Mouse (Mus musculus) forebrain, embryonic 13.5 days (tissue): Measurements from ENCODE around the gene Tbc1d4. TPM values are rescaled to one million over a fixed set of nuclear protein-coding genes. Genes with fewer than 3 reads are reported as not detected.

Experiments used
- ATAC-seq: fragments of 200-750 bp; cut with Nextera tagmentation; 2 replicates; pipeline ENCODE4 v1.8.0; 2017
- H3K27ac ChIP-seq: fragments of 300-500 bp; sonication (generic); 2 replicates; pipeline ENCODE4 v1.5.1; 2015; ENCODE audit warnings: inconsistent platforms, mild to moderate bottlenecking, moderate library complexity
- H3K27me3 ChIP-seq: fragments of 300-500 bp; sonication (generic); 2 replicates; pipeline ENCODE4 v1.6.1; 2015; ENCODE audit warnings: mild to moderate bottlenecking, inconsistent platforms
- H3K36me3 ChIP-seq: fragments of 300-500 bp; sonication (generic); 2 replicates; pipeline ENCODE4 v1.6.1; 2015; ENCODE audit warnings: mild to moderate bottlenecking, inconsistent platforms; ENCODE audit not compliant: poor library complexity, severe bottlenecking
- H3K4me1 ChIP-seq: fragments of 300-500 bp; sonication (generic); 2 replicates; pipeline ENCODE4 v1.6.1; 2015; ENCODE audit warnings: inconsistent platforms
- H3K4me2 ChIP-seq: fragments of 300-500 bp; sonication (generic); 2 replicates; pipeline ENCODE4 v1.6.1; 2015; ENCODE audit warnings: inconsistent platforms, mild to moderate bottlenecking, moderate library complexity
- H3K4me3 ChIP-seq: fragments of 300-500 bp; sonication (generic); 2 replicates; pipeline ENCODE4 v1.5.1; 2015; ENCODE audit warnings: mild to moderate bottlenecking, inconsistent platforms
- H3K9ac ChIP-seq: fragments of 300-500 bp; sonication (generic); 2 replicates; pipeline ENCODE4 v1.6.1; 2015; ENCODE audit warnings: mild to moderate bottlenecking, inconsistent platforms
- H3K9me3 ChIP-seq: fragments of 300-500 bp; sonication (generic); replicated peaks from 2 replicates; pipeline ENCODE4 v1.6.1; 2016; ENCODE audit warnings: inconsistent platforms
- whole genome bisulfite sequencing: fragments of 180-500 bp; shearing (Covaris S2); methylation state at CpG from one replicate; pipeline ENCODE4 v1.1.7; 2015; 5-methylcytosine and 5-hydroxymethylcytosine counted together
- polyA plus RNA-seq: library from polyadenylated mRNA; unstranded; fragments of >200 nt; fragmentation: Nextera tagmentation; extraction: Ambion mirVana; gene quantifications from 2 replicates; pipeline ENCODE4 v1.2.1, GENCODE M21; 2015

The Tbc1d4 gene
- polyA plus RNA-seq, 1 experiment from 2014 or later = 7.3 TPM

DNA sequence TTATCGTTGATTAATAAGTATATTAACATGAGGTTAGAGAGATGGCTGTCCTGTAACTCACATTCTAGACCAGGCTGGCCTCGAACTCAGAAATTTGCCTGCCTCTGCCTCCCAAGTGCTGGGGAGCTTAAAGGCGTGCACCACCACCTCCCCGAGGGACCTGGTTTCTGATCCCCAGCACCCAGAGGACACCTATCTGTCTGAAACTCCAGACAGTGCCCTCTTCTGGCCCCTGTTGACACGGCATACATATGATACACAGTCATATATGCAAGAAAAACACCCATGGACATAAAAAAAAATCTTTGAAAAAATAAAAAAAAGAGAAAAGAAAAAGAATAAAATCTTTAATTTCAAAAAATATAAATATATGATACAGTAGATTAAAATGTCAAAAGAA lies 8.7 kb upstream of the Tbc1d4 start:
- no peaks in the 10 kb centered on the region for H3K27me3 ChIP-seq
- no peak overlapping the region for H3K9ac ChIP-seq
- no peaks in the 10 kb centered on the region for H3K36me3 ChIP-seq
- no peaks in the 10 kb centered on the region for H3K9me3 ChIP-seq
- no peak for ATAC-seq
- H3K4me3 ChIP-seq = no peak overlapping the region
- no peak overlapping the region for H3K27ac ChIP-seq
- no peak overlapping the region for H3K4me2 ChIP-seq
- WGBS = 88% methylated on average over 5 of the region's 5 CpGs
- H3K4me1 ChIP-seq = no peaks in the 10 kb centered on the region

DNA sequence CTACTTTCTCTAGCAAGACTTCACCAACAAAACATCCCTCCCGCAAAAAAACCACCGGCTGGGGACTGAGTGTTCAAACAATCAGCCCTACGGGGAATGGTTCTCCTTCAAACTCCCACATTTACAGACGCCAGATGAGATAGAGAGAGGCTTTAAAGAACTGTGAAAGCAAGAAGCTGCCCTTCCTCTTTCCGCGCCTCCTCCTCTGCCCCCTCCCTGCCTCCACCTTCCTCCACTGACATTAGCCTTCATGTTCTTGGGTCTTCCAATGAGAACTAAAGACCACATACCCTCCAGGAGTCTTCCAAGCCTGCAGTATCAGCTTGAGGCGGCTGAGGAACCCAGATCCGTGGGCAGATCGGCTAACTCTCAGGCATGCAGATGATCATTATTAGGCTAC lies 7.2 kb upstream of the Tbc1d4 start:
- Histone ChIP-seq H3K9ac (no peak overlapping the region), H3K4me1 (no peaks in the 10 kb centered on the region), H3K9me3 (no peaks in the 10 kb centered on the region), H3K27ac (no peak overlapping the region), H3K4me2 (no peak overlapping the region), H3K4me3 (no peak overlapping the region), H3K27me3 (no peaks in the 10 kb centered on the region), H3K36me3 (no peaks in the 10 kb centered on the region)
- 84% methylated on average over 9 of the region's 9 CpGs for WGBS
- no peak for ATAC-seq

DNA sequence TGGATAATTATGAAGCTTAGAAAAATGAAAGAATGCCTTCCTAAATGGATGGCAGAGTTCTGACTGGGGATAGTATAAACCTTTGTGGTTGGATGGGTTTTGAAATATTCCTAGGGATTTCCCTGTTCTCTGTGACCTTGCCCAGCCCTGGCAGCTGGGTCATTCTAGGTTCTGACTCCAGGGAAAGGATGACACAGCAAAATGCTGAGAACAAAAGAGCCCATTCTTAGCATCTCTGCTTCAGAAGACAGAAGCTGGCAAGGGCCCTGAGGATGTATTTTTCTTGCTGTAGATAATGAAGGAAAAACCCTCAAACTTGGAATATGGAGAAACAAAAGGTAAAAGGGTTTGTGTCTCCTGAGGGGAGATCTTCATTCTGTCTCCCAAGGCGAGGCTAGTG lies 4.2 kb upstream of the Tbc1d4 start:
- Histone ChIP-seq H3K4me2 (no peak overlapping the region), H3K27me3 (no peaks in the 10 kb centered on the region), H3K4me1 (no peaks in the 10 kb centered on the region), H3K36me3 (no peaks in the 10 kb centered on the region), H3K9ac (no peak overlapping the region), H3K4me3 (no peak overlapping the region), H3K9me3 (no peaks in the 10 kb centered on the region), H3K27ac (no peak overlapping the region)
- WGBS = 55% methylated on average over 1 of the region's 1 CpGs
- ATAC-seq = no peak

DNA sequence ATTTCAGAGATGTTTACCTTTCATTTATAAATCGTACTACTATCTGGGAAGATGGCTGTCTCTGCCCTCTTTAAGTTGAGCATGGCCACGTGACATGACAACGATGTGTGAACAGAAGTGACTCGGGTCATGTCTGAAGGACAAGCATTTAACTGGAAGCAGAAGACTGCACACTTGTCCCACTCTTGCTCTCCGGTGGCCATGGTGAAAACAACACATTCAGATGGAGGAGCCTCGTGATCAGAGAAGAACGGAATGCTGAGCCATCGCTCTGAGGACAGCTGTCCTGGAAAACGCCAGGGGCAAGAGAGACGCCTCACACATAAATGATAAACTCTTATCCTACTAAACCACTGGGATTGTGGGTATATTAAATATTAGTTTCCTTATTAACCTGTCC lies 1.7 kb upstream of the Tbc1d4 start:
- H3K4me1 ChIP-seq = peaks cover 9% of the 10 kb centered on the region
- WGBS = 85% methylated on average over 10 of the region's 10 CpGs
- no peaks in the 10 kb centered on the region for H3K36me3 ChIP-seq
- H3K4me2 ChIP-seq = no peak overlapping the region
- H3K27me3 ChIP-seq = no peaks in the 10 kb centered on the region
- H3K9me3 ChIP-seq = no peaks in the 10 kb centered on the region
- no peak overlapping the region for H3K27ac ChIP-seq
- H3K9ac ChIP-seq = no peak overlapping the region
- H3K4me3 ChIP-seq = no peak overlapping the region
- no peak for ATAC-seq

DNA sequence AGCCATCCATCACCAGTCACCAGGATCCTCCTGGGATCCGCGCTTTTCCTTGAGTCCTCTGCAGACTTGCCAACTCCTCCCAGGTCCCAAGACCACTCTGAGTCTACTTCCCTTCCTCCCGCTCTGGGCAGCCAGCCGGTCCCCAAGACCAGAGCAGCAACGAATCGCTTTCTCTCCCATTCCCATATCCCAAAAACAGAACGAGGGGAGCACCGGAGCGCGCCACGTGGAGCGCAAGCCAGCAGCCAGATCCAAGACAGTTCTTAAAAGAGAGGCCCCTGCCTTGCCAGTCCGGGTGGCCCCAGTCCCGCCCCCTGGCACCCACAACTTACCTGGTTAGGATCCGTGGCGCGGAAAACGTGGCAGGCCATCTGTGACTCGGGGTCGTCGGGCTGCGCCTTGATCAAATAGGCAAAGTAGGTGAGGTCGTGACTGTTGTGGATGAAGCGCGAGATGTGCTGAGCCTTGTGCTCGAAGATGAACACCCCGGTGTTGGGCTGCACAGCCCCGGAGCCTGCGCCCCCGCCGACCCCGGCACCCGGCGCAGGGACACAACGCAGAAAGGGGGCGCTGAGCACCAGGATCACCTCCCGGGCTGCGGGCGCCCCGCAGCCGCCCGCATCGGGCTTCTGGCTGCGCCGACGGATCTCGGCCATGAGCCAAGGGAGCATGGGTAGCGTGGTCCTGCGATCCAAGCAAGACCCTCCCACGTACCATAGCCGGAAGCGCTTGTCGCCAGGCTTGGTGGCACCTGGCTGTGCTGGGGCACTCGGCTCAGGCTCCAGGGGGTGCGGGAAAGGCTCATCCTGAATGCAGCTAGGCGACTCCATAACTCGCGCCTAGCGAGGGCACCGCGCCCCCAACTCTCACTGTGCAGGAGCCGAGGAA lies 1.1 kb downstream of the Tbc1d4 start:
- ATAC-seq = peak; percentile 68
- WGBS = under 1% methylated on average over 61 of the region's 62 CpGs
- H3K4me1 ChIP-seq = peaks cover 11% of the 10 kb centered on the region
- no peaks in the 10 kb centered on the region for H3K9me3 ChIP-seq
- H3K9ac ChIP-seq = peak overlapping the region; percentile 77
- H3K4me3 ChIP-seq = peak overlapping the region; percentile 83
- peak overlapping the region; percentile 89 for H3K4me2 ChIP-seq
- no peak overlapping the region for H3K27ac ChIP-seq
- no peaks in the 10 kb centered on the region for H3K36me3 ChIP-seq
- H3K27me3 ChIP-seq = no peaks in the 10 kb centered on the region

DNA sequence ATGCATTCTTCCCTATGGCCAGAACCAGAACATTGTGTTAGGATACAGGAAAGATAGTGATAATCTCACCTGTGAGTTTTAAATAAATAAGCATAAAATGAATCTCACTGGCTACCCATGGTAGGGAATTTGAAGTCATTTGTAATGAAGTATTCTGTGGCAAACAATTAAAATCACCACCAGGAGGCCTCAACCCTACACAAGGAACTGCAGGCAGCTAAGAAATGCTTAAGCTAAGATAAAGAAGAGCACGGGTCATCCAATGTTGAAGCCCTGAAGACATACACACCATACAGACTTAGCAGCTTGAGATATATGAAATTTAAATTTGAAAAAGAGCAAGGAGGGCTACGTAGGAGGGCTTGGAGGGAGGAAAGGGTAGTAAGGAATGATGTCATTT lies 3.1 kb downstream of the Tbc1d4 start:
- no peak overlapping the region for H3K9ac ChIP-seq
- no peaks in the 10 kb centered on the region for H3K9me3 ChIP-seq
- 50% methylated on average over 2 of the region's 2 CpGs for WGBS
- H3K36me3 ChIP-seq = no peaks in the 10 kb centered on the region
- no peaks in the 10 kb centered on the region for H3K27me3 ChIP-seq
- no peak overlapping the region for H3K4me2 ChIP-seq
- H3K4me3 ChIP-seq = no peak overlapping the region
- no peak overlapping the region for H3K27ac ChIP-seq
- peaks cover 15% of the 10 kb centered on the region for H3K4me1 ChIP-seq
- no peak for ATAC-seq

DNA sequence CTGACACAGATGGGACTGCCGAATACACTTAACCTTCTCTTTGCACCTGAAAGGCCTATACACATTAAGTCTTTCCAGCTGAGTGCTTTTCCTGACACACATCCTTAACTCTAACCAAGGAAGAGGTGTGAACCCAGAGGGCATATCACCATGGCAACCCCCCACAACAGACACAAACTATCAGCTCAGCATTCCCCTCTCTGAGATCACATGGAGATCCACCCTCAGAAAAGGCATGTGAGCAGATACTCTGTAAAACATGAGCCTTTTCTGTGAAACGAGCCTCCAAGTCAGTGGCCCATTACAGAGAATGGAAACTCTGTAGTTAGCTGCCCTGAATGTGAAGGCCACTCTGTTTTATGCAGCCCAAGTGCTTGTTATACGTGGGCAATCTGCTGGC lies 6.1 kb downstream of the Tbc1d4 start:
- Histone ChIP-seq H3K27me3 (no peaks in the 10 kb centered on the region), H3K4me1 (peaks cover 12% of the 10 kb centered on the region), H3K27ac (no peak overlapping the region), H3K36me3 (no peaks in the 10 kb centered on the region), H3K4me3 (no peak overlapping the region), H3K4me2 (no peak overlapping the region), H3K9ac (no peak overlapping the region), H3K9me3 (no peaks in the 10 kb centered on the region)
- ATAC-seq = no peak
- 43% methylated on average over 3 of the region's 3 CpGs for WGBS

DNA sequence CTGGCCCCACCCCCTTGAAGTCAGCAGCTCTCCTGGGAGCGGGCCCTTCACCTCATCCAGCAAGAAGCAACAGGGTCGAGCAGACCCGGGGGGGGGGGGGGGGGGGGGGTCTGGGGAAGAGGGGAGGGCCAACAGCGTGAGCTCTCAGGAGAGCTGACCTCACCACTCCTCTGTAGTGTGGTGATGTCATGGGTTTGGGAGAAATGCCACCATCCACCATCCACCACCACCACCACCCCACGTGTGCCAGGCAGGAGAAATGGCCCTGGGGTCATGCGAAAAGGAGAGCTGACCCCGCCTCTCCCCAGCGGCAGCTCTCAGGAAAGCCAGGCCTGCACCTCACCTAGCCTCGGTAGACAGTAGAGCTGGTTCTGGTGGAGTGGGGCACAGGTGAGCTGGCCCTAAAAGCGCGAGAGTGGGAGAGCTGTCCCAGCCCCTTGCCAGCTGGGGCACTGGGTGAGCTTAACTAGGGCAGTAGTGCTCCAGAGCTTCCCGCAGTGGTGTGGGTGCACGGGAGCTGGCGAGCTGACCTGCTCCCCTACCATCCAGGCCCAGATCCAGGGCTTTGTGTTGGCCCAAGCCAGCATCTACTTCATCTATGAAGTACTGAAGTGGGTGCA lies 11.8 kb downstream of the Tbc1d4 start:
- Histone ChIP-seq H3K4me3 (no peak overlapping the region), H3K36me3 (no peaks in the 10 kb centered on the region), H3K4me1 (no peaks in the 10 kb centered on the region), H3K9ac (no peak overlapping the region), H3K4me2 (no peak overlapping the region), H3K9me3 (no peaks in the 10 kb centered on the region), H3K27me3 (no peaks in the 10 kb centered on the region), H3K27ac (no peak overlapping the region)
- ATAC-seq = no peak
- WGBS = 83% methylated on average over 12 of the region's 14 CpGs

DNA sequence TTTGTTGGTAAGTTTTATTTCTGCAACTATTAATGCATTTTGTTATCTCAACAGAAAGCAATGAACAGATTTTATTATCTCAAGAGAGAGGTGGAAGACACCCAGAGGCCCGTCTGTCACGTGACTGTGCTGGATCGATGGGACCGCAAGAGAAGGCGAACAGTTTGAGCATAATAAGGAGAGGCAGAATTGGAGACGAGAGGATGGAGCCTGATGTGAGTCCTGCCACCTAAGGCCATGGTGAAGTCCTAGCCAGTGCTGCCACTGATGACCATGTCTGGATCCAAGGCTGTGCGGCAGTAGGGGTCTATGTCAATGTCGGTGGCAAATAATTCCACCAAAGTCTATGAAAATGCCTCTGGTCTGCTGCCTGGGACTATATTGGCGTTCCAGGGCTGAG lies 12.3 kb downstream of the Tbc1d4 start:
- H3K36me3 ChIP-seq = no peaks in the 10 kb centered on the region
- no peak overlapping the region for H3K4me3 ChIP-seq
- no peak overlapping the region for H3K27ac ChIP-seq
- H3K27me3 ChIP-seq = no peaks in the 10 kb centered on the region
- H3K9me3 ChIP-seq = no peaks in the 10 kb centered on the region
- no peak for ATAC-seq
- 96% methylated on average over 9 of the region's 9 CpGs for WGBS
- no peaks in the 10 kb centered on the region for H3K4me1 ChIP-seq
- H3K4me2 ChIP-seq = no peak overlapping the region
- no peak overlapping the region for H3K9ac ChIP-seq

DNA sequence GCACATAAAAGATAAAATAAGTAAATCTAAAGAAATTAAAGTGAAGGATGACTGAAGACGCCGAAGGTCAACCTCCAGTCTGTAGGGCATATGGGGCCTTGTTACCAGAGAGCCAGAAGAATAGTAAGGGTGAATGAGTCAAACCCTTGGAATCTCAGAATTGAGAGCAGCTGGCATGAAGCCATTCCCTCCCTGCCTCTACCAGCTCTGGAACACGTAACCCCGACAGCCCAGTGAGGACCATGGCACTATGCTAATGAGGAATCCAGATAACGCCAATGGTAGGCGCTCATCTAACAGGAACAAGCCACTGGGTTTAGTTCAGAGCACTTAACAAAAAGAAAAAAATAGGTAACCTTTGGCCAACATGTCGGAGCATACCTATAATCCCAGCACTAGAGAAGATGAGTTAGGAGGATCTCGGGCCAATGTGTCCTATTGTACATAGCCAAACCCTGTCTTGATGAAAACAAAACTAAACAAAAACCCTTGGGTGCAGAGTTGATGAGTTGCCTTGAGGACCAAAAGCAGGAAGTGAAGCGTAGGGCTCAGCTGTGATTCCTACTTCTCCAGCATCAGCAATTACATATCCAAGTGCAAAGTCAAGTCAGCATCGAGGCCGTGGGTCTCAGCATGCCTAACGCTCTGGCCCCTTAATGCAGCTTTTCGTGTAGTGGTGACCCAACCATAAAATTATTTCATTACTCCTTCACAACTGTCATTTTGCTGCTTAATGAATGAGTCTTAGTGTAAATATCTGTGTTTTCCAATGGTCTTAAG lies 13.5 kb downstream of the Tbc1d4 start:
- H3K36me3 ChIP-seq = no peaks in the 10 kb centered on the region
- 96% methylated on average over 13 of the region's 13 CpGs for WGBS
- H3K4me1 ChIP-seq = no peaks in the 10 kb centered on the region
- no peak overlapping the region for H3K27ac ChIP-seq
- no peak overlapping the region for H3K4me2 ChIP-seq
- H3K4me3 ChIP-seq = no peak overlapping the region
- no peak overlapping the region for H3K9ac ChIP-seq
- ATAC-seq = no peak
- H3K9me3 ChIP-seq = no peaks in the 10 kb centered on the region
- H3K27me3 ChIP-seq = no peaks in the 10 kb centered on the region

DNA sequence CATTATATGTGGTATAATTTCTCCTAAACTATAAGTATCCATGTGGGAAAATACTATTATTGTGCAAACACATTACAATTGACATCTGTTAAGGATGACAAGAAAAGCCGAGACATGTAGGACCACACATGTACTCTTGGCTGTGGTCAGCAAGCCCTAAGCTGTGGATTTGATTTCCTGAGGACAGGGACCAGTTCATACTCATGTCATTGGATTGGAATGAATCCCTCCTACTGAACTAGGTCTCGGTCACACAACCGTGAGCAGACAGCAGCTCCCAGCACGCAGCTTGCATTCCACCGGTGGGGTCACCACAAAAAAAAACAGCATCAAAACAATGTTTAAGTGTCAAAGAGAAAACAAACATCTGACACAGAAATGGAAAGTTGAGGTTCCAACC lies 15.0 kb downstream of the Tbc1d4 start:
- Histone ChIP-seq H3K36me3 (no peaks in the 10 kb centered on the region), H3K4me3 (no peak overlapping the region), H3K4me1 (no peaks in the 10 kb centered on the region), H3K27ac (no peak overlapping the region), H3K9ac (no peak overlapping the region), H3K27me3 (no peaks in the 10 kb centered on the region), H3K9me3 (no peaks in the 10 kb centered on the region), H3K4me2 (no peak overlapping the region)
- WGBS = 95% methylated on average over 5 of the region's 5 CpGs
- no peak for ATAC-seq

DNA sequence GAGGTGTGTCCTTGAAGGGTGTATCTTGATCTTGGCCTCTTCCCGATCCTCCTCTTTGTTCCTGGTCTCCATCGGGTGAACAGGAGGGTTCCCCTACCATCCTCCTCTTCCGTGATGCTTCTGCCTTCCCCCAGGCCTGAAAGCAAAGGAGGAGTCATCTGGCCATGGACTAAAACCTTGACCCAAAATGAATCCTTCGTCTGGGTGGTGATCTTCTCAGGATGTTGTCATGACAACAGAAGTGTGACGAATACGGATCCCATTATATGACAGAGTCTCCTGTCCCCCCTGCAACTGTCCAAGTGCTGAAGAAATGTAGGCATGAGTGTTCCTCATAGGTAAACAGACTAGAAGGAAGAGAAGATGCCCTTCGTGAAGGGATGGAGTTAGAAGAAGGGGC lies 15.7 kb downstream of the Tbc1d4 start:
- Histone ChIP-seq H3K4me3 (no peak overlapping the region), H3K4me1 (no peaks in the 10 kb centered on the region), H3K9me3 (no peaks in the 10 kb centered on the region)

More for the DNA sequence above, 15.7 kb downstream of the Tbc1d4 start:
- Histone ChIP-seq H3K27ac (no peak overlapping the region), H3K27me3 (no peaks in the 10 kb centered on the region), H3K4me2 (no peak overlapping the region), H3K9ac (no peak overlapping the region), H3K36me3 (no peaks in the 10 kb centered on the region)
- 88% methylated on average over 7 of the region's 7 CpGs for WGBS
- no peak for ATAC-seq
